Mouse (Mus musculus): ENCODE results near the gene Hnmt. TPM values are rescaled to one million over a fixed set of nuclear protein-coding genes. Genes with fewer than 3 reads are reported as not detected.
A peak's percentile ranks its signal among the peaks of the same experiment; 100 is the strongest.

Hnmt gene
- 3.2 and 5.6 TPM in 2 replicates for polyA plus RNA-seq (2012; rRNA removed)

- Histone ChIP-seq H3K27me3 (replicated peaks; ENCODE audit: control insufficient read depth, insufficient read depth, low read length) (no peaks in the 10 kb centered on the region), H3K36me3 (ENCODE audit: control insufficient read depth, insufficient read depth, low read length) (no peaks in the 10 kb centered on the region), H3K4me3 (ENCODE audit: insufficient read depth, low read depth, low read length) (peak within 1 kb of the TSS; percentile 42), H3K27ac (ENCODE audit: insufficient read depth, low read depth, low read length) (peak within 1 kb of the TSS; percentile 66), H3K4me1 (ENCODE audit: control insufficient read depth, insufficient read depth, low read length) (no peaks in the 10 kb centered on the region; the same call in 1 of the 2 replicates)
- DNase-seq, result peak; percentile 10
- TF ChIP-seq CTCF (conservative IDR thresholded peaks at IDR 0.05; ENCODE audit: insufficient read depth, insufficient read length, low read depth, low read length), result no peak
- TF ChIP-seq POLR2A (IDR thresholded peaks at IDR 0.05; ENCODE audit: low read depth, low read length), result no peak
- 29% methylated on average over 7 of the region's 7 CpGs for WGBS
These were observed at the start of gene Hnmt for GRCm38 (mm10) chr2:24049344-24049990. Hnmt (minus strand) TSS chr2:24049394.

DNA sequence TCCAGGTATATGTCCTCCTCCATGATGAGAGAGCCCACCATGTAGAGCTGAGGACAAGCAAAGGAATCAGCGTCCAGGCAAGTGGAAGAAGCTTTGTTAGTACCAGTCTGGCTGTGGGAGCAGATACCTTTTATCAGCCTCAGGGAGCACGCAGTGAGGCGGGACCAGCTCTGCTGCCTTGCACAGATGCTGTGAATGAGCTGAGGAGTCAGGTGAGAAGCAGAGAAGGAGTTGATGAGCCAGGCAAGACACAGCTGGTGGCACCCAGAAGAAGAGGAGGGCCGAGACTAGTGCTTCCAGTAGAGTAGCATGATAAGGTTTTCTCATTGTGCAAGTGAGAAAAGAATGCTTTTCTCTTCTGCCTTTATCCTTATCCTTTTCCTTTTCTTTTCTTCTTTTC is 47.3 kb upstream of the Hnmt start, which contains the start of gene Tbpl2:
Gene Tbpl2 (minus strand): TSS at position 101 of the 400 bp plus-strand sequence.
- Histone ChIP-seq H3K36me3 (ENCODE audit: control insufficient read depth, insufficient read depth, low read length) (no peaks in the 10 kb centered on the region), H3K4me3 (ENCODE audit: insufficient read depth, low read depth, low read length) (no peak within 1 kb of the TSS), H3K27ac (ENCODE audit: insufficient read depth, low read depth, low read length) (no peak within 1 kb of the TSS), H3K4me1 (ENCODE audit: control insufficient read depth, insufficient read depth, low read length) (no peaks in the 10 kb centered on the region; the same call in 1 of the 2 replicates), H3K27me3 (replicated peaks; ENCODE audit: control insufficient read depth, insufficient read depth, low read length) (no peaks in the 10 kb centered on the region)
- TF ChIP-seq CTCF (conservative IDR thresholded peaks at IDR 0.05; ENCODE audit: insufficient read depth, insufficient read length, low read depth, low read length) (no peak), POLR2A (IDR thresholded peaks at IDR 0.05; ENCODE audit: low read depth, low read length) (no peak)
- no peak for DNase-seq
- whole genome bisulfite sequencing, result 75% methylated on average over 4 of the region's 4 CpGs

GRCm38 (mm10) chr2:24090921-24091320 is 41.7 kb upstream of the Hnmt start:
- TF ChIP-seq CTCF (conservative IDR thresholded peaks at IDR 0.05; ENCODE audit: insufficient read depth, insufficient read length, low read depth, low read length) (no peak), POLR2A (IDR thresholded peaks at IDR 0.05; ENCODE audit: low read depth, low read length) (no peak)
- WGBS, result 81% methylated on average over 1 of the region's 1 CpGs
- no peaks in the 10 kb centered on the region for H3K36me3 ChIP-seq (ENCODE audit: control insufficient read depth, insufficient read depth, low read length)
- DNase-seq, result no peak
- H3K4me3 ChIP-seq (ENCODE audit: insufficient read depth, low read depth, low read length), result no peak overlapping the region
- H3K4me1 ChIP-seq (ENCODE audit: control insufficient read depth, insufficient read depth, low read length), result no peaks in the 10 kb centered on the region
- H3K27ac ChIP-seq (ENCODE audit: insufficient read depth, low read depth, low read length), result no peak overlapping the region
- no peaks in the 10 kb centered on the region for H3K27me3 ChIP-seq (replicated peaks; ENCODE audit: control insufficient read depth, insufficient read depth, low read length)

DNA sequence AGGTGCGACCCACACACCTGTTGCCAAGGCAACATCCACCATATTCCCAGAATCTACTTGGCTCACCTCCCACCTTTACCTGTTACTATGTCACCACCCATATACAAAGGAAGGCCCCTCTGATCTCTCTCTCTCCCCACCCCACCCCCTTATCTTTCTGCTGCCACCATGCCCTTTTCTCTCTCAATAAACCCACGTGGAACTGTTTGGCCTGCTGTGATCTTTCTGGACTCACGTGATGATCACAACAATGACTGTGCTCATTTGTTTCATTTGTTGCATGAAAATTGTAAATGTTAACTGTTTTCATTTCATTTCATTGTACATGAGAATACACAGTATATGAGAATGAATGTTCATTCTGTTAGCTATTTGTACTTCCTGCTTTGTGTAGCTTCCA is 1.3 kb upstream of the Hnmt start:
- Histone ChIP-seq H3K4me1 (ENCODE audit: control insufficient read depth, insufficient read depth, low read length) (no peaks in the 10 kb centered on the region; the same call in 1 of the 2 replicates), H3K27me3 (replicated peaks; ENCODE audit: control insufficient read depth, insufficient read depth, low read length) (no peaks in the 10 kb centered on the region), H3K4me3 (ENCODE audit: insufficient read depth, low read depth, low read length) (no peak overlapping the region), H3K36me3 (ENCODE audit: control insufficient read depth, insufficient read depth, low read length) (no peaks in the 10 kb centered on the region), H3K27ac (ENCODE audit: insufficient read depth, low read depth, low read length) (no peak overlapping the region)
- no peak for DNase-seq
- 87% methylated on average over 3 of the region's 3 CpGs for WGBS
- no peak for TF ChIP-seq CTCF (conservative IDR thresholded peaks at IDR 0.05; ENCODE audit: insufficient read depth, insufficient read length, low read depth, low read length)

DNA sequence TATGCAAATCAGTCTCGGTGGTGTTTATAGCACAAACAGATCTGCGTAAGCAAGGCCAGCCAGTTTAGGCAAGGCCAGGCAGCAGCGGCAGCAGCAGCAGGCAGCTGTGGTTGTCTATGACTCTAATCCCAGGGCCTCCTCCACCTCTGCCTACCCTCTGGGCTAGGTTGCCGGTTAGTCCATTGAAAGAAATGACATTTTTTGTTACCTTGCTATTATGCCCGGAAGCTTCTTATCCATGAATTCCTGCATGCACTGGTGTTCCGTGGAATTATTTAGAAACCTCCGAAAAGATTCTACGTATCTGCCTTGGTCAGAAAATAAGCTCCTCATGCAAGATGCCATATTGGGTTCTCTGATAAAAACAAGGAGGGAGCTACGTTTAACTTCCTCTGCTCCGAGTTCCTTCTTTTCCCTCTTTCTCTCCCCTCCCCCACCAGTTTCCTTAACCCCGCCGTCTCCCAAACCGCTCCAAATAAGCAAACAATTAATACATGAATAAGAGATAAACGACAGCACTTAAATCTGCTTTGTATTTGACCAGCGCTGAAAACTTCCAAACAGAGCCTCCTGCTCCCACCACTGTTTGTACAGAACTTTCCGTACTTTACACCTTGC is 605 bp downstream of the Hnmt start:
- H3K4me3 ChIP-seq (ENCODE audit: insufficient read depth, low read depth, low read length), result peak overlapping the region; percentile 42
- H3K4me1 ChIP-seq (ENCODE audit: control insufficient read depth, insufficient read depth, low read length), result no peaks in the 10 kb centered on the region; the same call in 1 of the 2 replicates
- TF ChIP-seq CTCF (conservative IDR thresholded peaks at IDR 0.05; ENCODE audit: insufficient read depth, insufficient read length, low read depth, low read length) (no peak), POLR2A (IDR thresholded peaks at IDR 0.05; ENCODE audit: low read depth, low read length) (peak; percentile 90)
- 7% methylated on average over 16 of the region's 16 CpGs for WGBS
- peak; percentile 91 for DNase-seq
- peak overlapping the region; percentile 66 for H3K27ac ChIP-seq (ENCODE audit: insufficient read depth, low read depth, low read length)
- no peaks in the 10 kb centered on the region for H3K36me3 ChIP-seq (ENCODE audit: control insufficient read depth, insufficient read depth, low read length)
- H3K27me3 ChIP-seq (replicated peaks; ENCODE audit: control insufficient read depth, insufficient read depth, low read length), result no peaks in the 10 kb centered on the region

- Histone ChIP-seq H3K4me1 (ENCODE audit: control insufficient read depth, insufficient read depth, low read length) (no peaks in the 10 kb centered on the region; the same call in 1 of the 2 replicates), H3K27ac (ENCODE audit: insufficient read depth, low read depth, low read length) (peak overlapping the region; percentile 66), H3K36me3 (ENCODE audit: control insufficient read depth, insufficient read depth, low read length) (no peaks in the 10 kb centered on the region), H3K4me3 (ENCODE audit: insufficient read depth, low read depth, low read length) (peak overlapping the region; percentile 42), H3K27me3 (replicated peaks; ENCODE audit: control insufficient read depth, insufficient read depth, low read length) (no peaks in the 10 kb centered on the region)
- no peak for DNase-seq
- TF ChIP-seq POLR2A (IDR thresholded peaks at IDR 0.05; ENCODE audit: low read depth, low read length) (no peak), CTCF (conservative IDR thresholded peaks at IDR 0.05; ENCODE audit: insufficient read depth, insufficient read length, low read depth, low read length) (no peak)
- 41% methylated on average over 6 of the region's 6 CpGs for WGBS
These were observed 1.4 kb downstream of the Hnmt start for GRCm38 (mm10) chr2:24047551-24048479.

Data from kidney, adult 2 months (tissue).